Comparison of ENCODE assay signal across 8 mouse cellular contexts in the genomic region with DNA sequence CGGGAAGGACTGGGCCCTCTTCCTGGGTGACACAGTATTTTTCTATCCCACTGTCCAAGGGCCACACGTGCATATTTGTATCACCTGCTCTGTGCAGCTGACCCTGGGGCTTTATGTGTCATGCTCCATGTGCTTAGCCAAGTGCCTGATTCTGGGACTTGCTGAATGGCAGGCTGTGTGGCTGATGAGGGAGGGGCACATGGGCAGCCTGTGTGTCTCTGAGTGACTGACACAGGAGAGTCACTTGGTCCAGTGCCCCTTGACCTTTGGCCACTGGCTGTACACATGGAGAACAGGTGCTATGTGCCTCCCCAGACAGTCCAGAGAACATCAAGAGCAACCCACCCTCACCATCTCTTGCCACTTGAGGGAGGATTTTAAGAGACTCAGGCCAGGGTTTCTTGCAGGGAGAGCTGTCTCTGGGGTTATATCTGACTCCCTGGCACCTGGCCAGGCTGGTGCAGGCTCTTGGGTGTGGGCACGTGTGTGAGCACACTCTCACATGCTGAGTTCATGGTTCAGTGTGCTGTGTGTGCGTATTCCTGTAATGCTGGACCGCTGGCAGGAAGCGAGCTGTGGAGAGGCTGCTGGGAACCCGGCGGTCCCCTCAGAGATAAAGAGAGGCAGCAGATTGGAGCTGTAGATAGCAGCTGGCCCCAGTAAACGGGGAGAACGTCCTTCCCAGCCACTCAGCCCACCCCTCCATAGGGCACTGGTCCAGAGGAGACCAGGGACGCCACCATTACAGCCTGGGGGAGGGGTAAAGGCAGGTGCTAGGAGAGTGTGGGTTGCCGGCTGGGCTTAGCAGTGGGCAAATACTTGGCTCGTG. TPM values are rescaled to one million over a fixed set of nuclear protein-coding genes. Genes with fewer than 3 reads are reported as not detected.
DNase-seq lines count a peak whose midpoint lies in the region; ATAC-seq and TF ChIP-seq lines count a peak whose summit lies in the region.

No protein-coding gene starts in this region.

- intact Hi-C loops in gastrocnemius, adult 2 months (cut with DNase I), result no loop called here
- intact Hi-C loops in gastrocnemius, postnatal 14 days (cut with DNase I; ENCODE audit: low total_unique reads), result no loop called here

- peak; percentile 25 for ATAC-seq in kidney, embryonic 14.5 days (ENCODE audit: low FRiP score, low TSS enrichment)
- peak; percentile 10; the same call in 1 of the 2 replicates for ATAC-seq in liver, embryonic 14.5 days (ENCODE audit: insufficient read depth)
- peak; percentile 74 for ATAC-seq in neural tube, embryonic 13.5 days (ENCODE audit: low read depth)
- ATAC-seq in erythroblast, adult 5-6 weeks (replicated peaks; ENCODE audit: low FRiP score, poor library complexity, severe bottlenecking), result no peak

- TF ChIP-seq CTCF in gastrocnemius, adult 2 months (IDR thresholded peaks at IDR 0.05), result no peak
- TF ChIP-seq CTCF in liver, embryonic 14.5 days (IDR thresholded peaks at IDR 0.05; ENCODE audit: low read depth), result no peak

- peak overlapping the region; percentile 68 for H3K9ac ChIP-seq in ES-E14 (ENCODE audit: insufficient read depth, low read depth, low read length, poor library complexity, severe bottlenecking)
- H3K9ac ChIP-seq in kidney, embryonic 14.5 days (ENCODE audit: low read depth, low read length), result 0 out of 2 replicates have a peak overlapping the region, but pooled peaks have one; percentile 18
- H3K9ac ChIP-seq in liver, embryonic 14.5 days (replicated peaks), result no peak overlapping the region
- peak overlapping the region; percentile 58 for H3K9ac ChIP-seq in neural tube, embryonic 13.5 days

- no peaks in the 10 kb centered on the region for H3K9me3 ChIP-seq in ES-E14 (ENCODE audit: control insufficient read depth, insufficient read depth, low read depth, low read length)
- no peaks in the 10 kb centered on the region for H3K9me3 ChIP-seq in kidney, embryonic 14.5 days (ENCODE audit: control insufficient read depth, low read length)
- H3K9me3 ChIP-seq in liver, embryonic 14.5 days (ENCODE audit: control insufficient read depth, low read length), result no peaks in the 10 kb centered on the region
- no peaks in the 10 kb centered on the region for H3K9me3 ChIP-seq in neural tube, embryonic 13.5 days

- H3K4me3 ChIP-seq in gastrocnemius, adult 2 months, result no peak overlapping the region
- peak overlapping the region; percentile 6 to 58; a peak in 3 of 4 replicates for H3K4me3 ChIP-seq in ES-E14 (ENCODE audit: insufficient read depth in 1 of 2, low read depth in 1 of 2, low read length in 2 of 2, poor library complexity in 1 of 2, severe bottlenecking in 1 of 2)
- H3K4me3 ChIP-seq in kidney, embryonic 14.5 days (ENCODE audit: low read length), result no peak overlapping the region
- H3K4me3 ChIP-seq in liver, embryonic 14.5 days (ENCODE audit: insufficient read depth in 1 of 2, low read depth in 2 of 2, low read length in 2 of 2), result no peak overlapping the region
- H3K4me3 ChIP-seq in neural tube, embryonic 13.5 days, result no peak overlapping the region

- TF ChIP-seq EP300 in liver, embryonic 14.5 days (IDR thresholded peaks at IDR 0.05; ENCODE audit: low read depth), result no peak

- H3K4me2 ChIP-seq in kidney, embryonic 14.5 days (replicated peaks; ENCODE audit: low read depth, low read length), result no peak overlapping the region; the same call in 1 of the 2 replicates
- H3K4me2 ChIP-seq in liver, embryonic 14.5 days (ENCODE audit: low read depth), result peak overlapping the region; percentile 18; the same call in 1 of the 2 replicates
- peak overlapping the region; percentile 42 for H3K4me2 ChIP-seq in neural tube, embryonic 13.5 days

- in situ Hi-C loops in ES-E14 (cut with MboI; ENCODE audit: low sequenced_read_pairs in 2 of 2, unreplicated experiment in 2 of 2), result no loop called here

- H3K27me3 ChIP-seq in kidney, embryonic 14.5 days (ENCODE audit: control insufficient read depth, insufficient read depth, low read length), result no peaks in the 10 kb centered on the region
- peaks cover 6% of the 10 kb centered on the region for H3K27me3 ChIP-seq in liver, embryonic 14.5 days (ENCODE audit: control insufficient read depth, insufficient read depth, low read length)
- H3K27me3 ChIP-seq in neural tube, embryonic 13.5 days, result peaks cover 4% of the 10 kb centered on the region; the same call in 1 of the 2 replicates

- H3K4me1 ChIP-seq in ES-E14 (ENCODE audit: control insufficient read depth in 2 of 2, insufficient read depth in 2 of 2, low read length in 2 of 2, poor library complexity in 1 of 2), result peaks cover 19 to 54% of the 10 kb centered on the region in 2 experiments
- H3K4me1 ChIP-seq in kidney, embryonic 14.5 days (ENCODE audit: control insufficient read depth, insufficient read depth, low read length), result peaks cover 43% of the 10 kb centered on the region
- peaks cover 4 to 29% of the 10 kb centered on the region in 2 experiments; a peak in 2 of 4 replicates for H3K4me1 ChIP-seq in liver, embryonic 14.5 days (replicated peaks; ENCODE audit: control insufficient read depth in 2 of 2, insufficient read depth in 2 of 2, low read length in 1 of 2)
- H3K4me1 ChIP-seq in neural tube, embryonic 13.5 days (replicated peaks), result peaks cover 36% of the 10 kb centered on the region

- no peaks in the 10 kb centered on the region for H3K36me3 ChIP-seq in ES-E14 (ENCODE audit: control insufficient read depth, insufficient read depth, low read length, poor library complexity, severe bottlenecking)
- no peaks in the 10 kb centered on the region for H3K36me3 ChIP-seq in kidney, embryonic 14.5 days (ENCODE audit: control insufficient read depth, insufficient read depth, low read length)
- H3K36me3 ChIP-seq in liver, embryonic 14.5 days (replicated peaks; ENCODE audit: control insufficient read depth, insufficient read depth, low read depth), result no peaks in the 10 kb centered on the region
- no peaks in the 10 kb centered on the region for H3K36me3 ChIP-seq in neural tube, embryonic 13.5 days

- 24% methylated on average over 13 of the region's 13 CpGs for WGBS in kidney, embryonic 14.5 days
- 8% methylated on average over 13 of the region's 13 CpGs for WGBS in liver, embryonic 14.5 days (ENCODE audit: insufficient replicate concordance)
- WGBS in neural tube, embryonic 13.5 days, result 22% methylated on average over 13 of the region's 13 CpGs

- peak overlapping the region; percentile 64 for H3K27ac ChIP-seq in gastrocnemius, adult 2 months
- H3K27ac ChIP-seq in ES-E14 (ENCODE audit: insufficient read depth, low read depth, low read length, poor library complexity, severe bottlenecking), result peak overlapping the region; percentile 13; the same call in 1 of the 2 replicates
- H3K27ac ChIP-seq in kidney, embryonic 14.5 days (ENCODE audit: low read depth, low read length), result peak overlapping the region; percentile 48; the same call in 1 of the 2 replicates
- H3K27ac ChIP-seq in liver, embryonic 14.5 days, result no peak overlapping the region
- peak overlapping the region; percentile 76 for H3K27ac ChIP-seq in neural tube, embryonic 13.5 days (replicated peaks)

- DNase-seq in gastrocnemius, adult 2 months, result peak; percentile 65
- no peak for DNase-seq in gastrocnemius, postnatal 25 days
- DNase-seq in ES-E14 (ENCODE audit: low read depth, low spot score), result no peak
- peak; percentile 56 for DNase-seq in gastrocnemius, postnatal 14 days
- DNase-seq in liver, embryonic 14.5 days (ENCODE audit: low read depth in 3 of 3, low spot score in 3 of 3), result peak in 1 of 3 experiments; percentile 16

RNA-seq across cellular contexts. Expression of a gene that starts 4.8 kb away (rescaled TPM):
- 1 to 10 TPM; 3.8 to 5.2 TPM for total RNA-seq in gastrocnemius, adult 2 months (2021)
- 1 to 10 TPM; 4.7 to 6.1 TPM for total RNA-seq in gastrocnemius, postnatal 25 days (2021)
- total RNA-seq in ES-E14 (2012; rRNA removed), result 1.2 and 3.1 TPM in 2 replicates
- 1 to 10 TPM; 5.8 to 7.5 TPM for total RNA-seq in gastrocnemius, postnatal 14 days (2021)
- polyA plus RNA-seq in kidney, embryonic 14.5 days (2014; fragmentation: Nextera tagmentation; extraction: Ambion mirVana), result 4.3 and 5.1 TPM in 2 replicates
- polyA plus RNA-seq in liver, embryonic 14.5 days (2012; rRNA removed), result 1.4 TPM in 2 replicates
- polyA plus RNA-seq in liver, embryonic 14.5 days (2014; fragmentation: Nextera tagmentation; extraction: Ambion mirVana), result 0.83 and 1.6 TPM in 2 replicates
- 2.4 and 3.0 TPM in 2 replicates for polyA plus RNA-seq in neural tube, embryonic 13.5 days (2015; fragmentation: Nextera tagmentation; extraction: Ambion mirVana)
- total RNA-seq in erythroblast, adult 5-6 weeks (2015; ENCODE audit: low replicate concordance), result not detected in 2 replicates
- total RNA-seq in erythroblast, adult 5-6 weeks (2017; ENCODE audit: low replicate concordance), result 1.6 TPM in 1 of 2 replicates, not detected in the other

RNA-seq across cellular contexts. Expression of a gene that starts 17.6 kb away (rescaled TPM):
- not detected for total RNA-seq in gastrocnemius, adult 2 months (2021)
- not detected for total RNA-seq in gastrocnemius, postnatal 25 days (2021)
- 0.36 and 0.58 TPM in 2 replicates for total RNA-seq in ES-E14 (2012; rRNA removed)
- not detected for total RNA-seq in gastrocnemius, postnatal 14 days (2021)
- polyA plus RNA-seq in kidney, embryonic 14.5 days (2014; fragmentation: Nextera tagmentation; extraction: Ambion mirVana), result not detected in 2 replicates
- 0.02 TPM in 1 of 2 replicates, not detected in the other for polyA plus RNA-seq in liver, embryonic 14.5 days (2012; rRNA removed)
- polyA plus RNA-seq in liver, embryonic 14.5 days (2014; fragmentation: Nextera tagmentation; extraction: Ambion mirVana), result not detected in 2 replicates
- not detected in 2 replicates for polyA plus RNA-seq in neural tube, embryonic 13.5 days (2015; fragmentation: Nextera tagmentation; extraction: Ambion mirVana)
- not detected in 2 replicates for total RNA-seq in erythroblast, adult 5-6 weeks (2015; ENCODE audit: low replicate concordance)
- not detected in 2 replicates for total RNA-seq in erythroblast, adult 5-6 weeks (2017; ENCODE audit: low replicate concordance)

RNA-seq across cellular contexts. Expression of a gene that starts 29.1 kb away (rescaled TPM):
- not detected for total RNA-seq in gastrocnemius, adult 2 months (2021)
- total RNA-seq in gastrocnemius, postnatal 25 days (2021), result under 1 TPM in 1 of 2 experiments, not detected in 1; 0.86 TPM
- 125 and 166 TPM in 2 replicates for total RNA-seq in ES-E14 (2012; rRNA removed)
- total RNA-seq in gastrocnemius, postnatal 14 days (2021), result 1 to 10 TPM; 4.2 TPM
- polyA plus RNA-seq in kidney, embryonic 14.5 days (2014; fragmentation: Nextera tagmentation; extraction: Ambion mirVana), result 350 and 420 TPM in 2 replicates
- polyA plus RNA-seq in liver, embryonic 14.5 days (2012; rRNA removed), result 123 and 181 TPM in 2 replicates
- polyA plus RNA-seq in liver, embryonic 14.5 days (2014; fragmentation: Nextera tagmentation; extraction: Ambion mirVana), result 371 and 373 TPM in 2 replicates
- polyA plus RNA-seq in neural tube, embryonic 13.5 days (2015; fragmentation: Nextera tagmentation; extraction: Ambion mirVana), result 50.1 and 68.8 TPM in 2 replicates
- total RNA-seq in erythroblast, adult 5-6 weeks (2015; ENCODE audit: low replicate concordance), result 83.4 and 115 TPM in 2 replicates
- total RNA-seq in erythroblast, adult 5-6 weeks (2017; ENCODE audit: low replicate concordance), result 178 and 180 TPM in 2 replicates

RNA-seq across cellular contexts. Expression of a gene that starts 52.2 kb away (rescaled TPM):
- total RNA-seq in gastrocnemius, adult 2 months (2021), result 1 to 10 TPM; 2.5 to 2.8 TPM
- total RNA-seq in gastrocnemius, postnatal 25 days (2021), result 1 to 10 TPM; 2.8 to 4.3 TPM
- 77.5 and 89.3 TPM in 2 replicates for total RNA-seq in ES-E14 (2012; rRNA removed)
- total RNA-seq in gastrocnemius, postnatal 14 days (2021), result 1 to 10 TPM; 5.4 to 5.8 TPM
- 129 and 174 TPM in 2 replicates for polyA plus RNA-seq in kidney, embryonic 14.5 days (2014; fragmentation: Nextera tagmentation; extraction: Ambion mirVana)
- polyA plus RNA-seq in liver, embryonic 14.5 days (2012; rRNA removed), result 122 and 136 TPM in 2 replicates
- 135 and 144 TPM in 2 replicates for polyA plus RNA-seq in liver, embryonic 14.5 days (2014; fragmentation: Nextera tagmentation; extraction: Ambion mirVana)
- polyA plus RNA-seq in neural tube, embryonic 13.5 days (2015; fragmentation: Nextera tagmentation; extraction: Ambion mirVana), result 15.8 and 24.0 TPM in 2 replicates
- 89.2 and 89.4 TPM in 2 replicates for total RNA-seq in erythroblast, adult 5-6 weeks (2015; ENCODE audit: low replicate concordance)
- total RNA-seq in erythroblast, adult 5-6 weeks (2017; ENCODE audit: low replicate concordance), result 157 and 212 TPM in 2 replicates

RNA-seq across cellular contexts. Expression of a gene that starts 52.4 kb away (rescaled TPM):
- 1 to 10 TPM; 3.1 to 3.3 TPM for total RNA-seq in gastrocnemius, adult 2 months (2021)
- total RNA-seq in gastrocnemius, postnatal 25 days (2021), result 1 to 10 TPM; 1.9 to 3.1 TPM
- 1.8 and 2.4 TPM in 2 replicates for total RNA-seq in ES-E14 (2012; rRNA removed)
- 1 to 10 TPM; 3.5 to 3.6 TPM for total RNA-seq in gastrocnemius, postnatal 14 days (2021)
- 3.6 and 4.1 TPM in 2 replicates for polyA plus RNA-seq in kidney, embryonic 14.5 days (2014; fragmentation: Nextera tagmentation; extraction: Ambion mirVana)
- 7.1 and 7.6 TPM in 2 replicates for polyA plus RNA-seq in liver, embryonic 14.5 days (2012; rRNA removed)
- 7.5 and 9.8 TPM in 2 replicates for polyA plus RNA-seq in liver, embryonic 14.5 days (2014; fragmentation: Nextera tagmentation; extraction: Ambion mirVana)
- 2.7 and 3.3 TPM in 2 replicates for polyA plus RNA-seq in neural tube, embryonic 13.5 days (2015; fragmentation: Nextera tagmentation; extraction: Ambion mirVana)
- 37.0 and 47.3 TPM in 2 replicates for total RNA-seq in erythroblast, adult 5-6 weeks (2015; ENCODE audit: low replicate concordance)
- total RNA-seq in erythroblast, adult 5-6 weeks (2017; ENCODE audit: low replicate concordance), result 67.8 and 81.4 TPM in 2 replicates

Comparison
In these comparisons a context has a peak if more than half of its experiments do, and no peak if none do; other contexts are left out.
1. DNase-seq: peak in gastrocnemius, adult 2 months (single experiment) and gastrocnemius, postnatal 14 days (single experiment); none in gastrocnemius, postnatal 25 days (single experiment) and ES-E14 (single experiment).
2. H3K4me3 ChIP-seq: peak in ES-E14 (2 of 2); none in gastrocnemius, adult 2 months (single experiment), kidney, embryonic 14.5 days (single experiment), liver, embryonic 14.5 days (0 of 2) and neural tube, embryonic 13.5 days (single experiment).
3. RNA of a gene that starts 29.1 kb away (total RNA-seq): 83.4 to 180 TPM in erythroblast, adult 5-6 weeks and 125 to 166 TPM in ES-E14; 4.2 TPM in gastrocnemius, postnatal 14 days, 0.86 TPM in gastrocnemius, postnatal 25 days and not detected in gastrocnemius, adult 2 months; every median in the first group is over 10 times any median in the second.